Mouse (Mus musculus) granulocyte monocyte progenitor cell, adult 5-6 weeks (primary cell): ENCODE results near the gene Banp. TPM values are rescaled to one million over a fixed set of nuclear protein-coding genes. Genes with fewer than 3 reads are reported as not detected.
A peak's percentile ranks its signal among the peaks of the same experiment; 100 is the strongest.

Experiments used
- ATAC-seq: replicated peaks from 2 replicates; pipeline ENCODE4 v1.8.0; 2016; ENCODE audit warnings: mild to moderate bottlenecking, moderate TSS enrichment, inconsistent platforms; ENCODE audit not compliant: poor library complexity, severe bottlenecking
- total RNA-seq, 2 experiments: library from RNA; stranded (forward) in 1 of 2; stranded (reverse) in 1 of 2; fragments of 200-712, 200-1000 nt in 1 of 2; fragments of >200 nt in 1 of 2; fragmentation: Nextera tagmentation in 1 of 2; gene quantifications; 2 replicates each; pipeline ENCODE4 v1.2.3; 2014 to 2017

Gene Banp
- total RNA-seq, 2 experiments from 2014 or later: 16.4 to 31.1 TPM

GRCm38 (mm10) chr8:121948321-121949145 lies 1.0 kb upstream of the Banp start:
- no peak for ATAC-seq

GRCm38 (mm10) chr8:121949941-121950748 lies 595 bp downstream of the Banp start:
- ATAC-seq: peak; percentile 69

DNA sequence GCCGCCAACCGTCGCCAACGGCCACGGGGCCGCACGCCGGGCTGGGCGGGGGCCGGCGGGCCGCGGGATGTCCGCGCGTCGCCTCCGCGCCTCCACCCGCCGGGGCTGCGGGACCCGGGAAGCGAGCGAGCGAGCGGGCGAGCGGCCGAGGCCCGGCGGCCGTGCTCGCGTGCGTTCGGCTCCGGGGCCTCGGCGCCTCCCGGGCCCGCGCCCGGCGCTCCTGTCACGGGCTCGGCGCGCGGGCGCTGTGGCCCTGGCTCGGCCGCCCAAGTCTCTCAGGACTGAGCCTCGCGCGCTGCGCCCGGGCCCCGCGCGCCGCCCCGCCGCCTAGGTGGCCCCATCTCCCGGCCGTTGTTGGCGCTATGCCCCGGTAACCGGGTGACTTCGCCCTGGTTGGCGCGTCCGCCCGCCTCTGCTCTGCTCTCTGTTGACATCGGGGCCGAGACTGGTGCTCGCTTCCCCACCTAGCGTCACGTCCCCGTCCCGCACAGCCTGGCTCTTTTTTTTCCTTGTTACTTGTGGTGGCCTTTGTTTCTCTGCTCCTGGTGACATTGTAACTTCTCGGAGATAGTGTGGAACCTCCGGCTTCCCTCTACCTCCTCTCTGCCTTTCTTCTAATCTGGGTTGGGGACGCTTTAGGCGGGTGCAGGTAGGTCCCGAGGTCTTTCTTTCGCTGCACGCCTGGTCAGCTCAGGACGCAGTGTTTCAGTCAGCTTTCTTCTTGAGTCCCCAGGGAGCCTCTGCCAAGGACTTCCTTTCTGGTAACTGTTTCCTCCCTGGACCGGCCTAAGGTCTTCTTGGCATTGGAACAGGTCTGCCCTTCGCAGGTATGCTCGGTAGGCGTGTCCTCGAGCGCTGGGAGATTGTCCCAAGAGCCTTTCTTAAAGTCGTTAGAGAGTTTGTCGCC lies 1.5 kb downstream of the Banp start:
- ATAC-seq: no peak

DNA sequence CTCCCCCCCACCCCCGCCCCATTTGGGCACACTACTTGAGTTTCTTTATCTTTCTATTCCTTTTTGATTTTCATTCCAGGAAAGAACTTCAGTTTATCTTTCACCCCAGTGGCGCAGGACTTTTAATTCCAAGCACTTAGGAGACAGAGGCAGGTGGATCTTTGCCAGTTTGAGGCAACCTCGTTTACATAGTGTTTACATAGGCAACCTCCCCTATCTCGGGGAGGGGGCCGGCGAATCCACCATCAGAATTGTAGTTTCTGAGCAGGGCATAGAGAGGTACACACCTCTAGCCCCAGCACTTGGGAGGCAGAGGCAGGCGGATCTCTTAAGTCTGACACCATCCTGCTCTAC lies 2.1 kb downstream of the Banp start:
- no peak for ATAC-seq

DNA sequence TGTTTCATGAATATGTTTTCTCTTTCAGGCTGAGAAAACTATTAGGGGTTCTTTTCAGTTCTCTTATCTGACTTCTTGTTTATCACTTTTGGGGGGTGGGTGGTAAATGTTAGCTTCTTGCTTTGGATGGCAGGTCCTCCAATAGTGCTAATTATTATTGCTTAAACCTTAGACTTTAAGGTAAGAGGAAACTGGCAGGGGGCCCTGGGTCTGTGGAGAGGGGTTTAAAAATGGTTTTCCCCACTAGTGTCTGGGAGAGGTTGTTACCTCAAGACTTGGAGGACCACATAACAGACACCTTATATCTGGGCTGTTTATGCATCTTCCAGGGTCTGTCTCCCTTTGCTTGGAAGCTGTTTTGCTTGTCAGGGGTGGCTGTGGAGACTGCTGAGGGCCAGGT lies 2.6 kb downstream of the Banp start:
- ATAC-seq: no peak

DNA sequence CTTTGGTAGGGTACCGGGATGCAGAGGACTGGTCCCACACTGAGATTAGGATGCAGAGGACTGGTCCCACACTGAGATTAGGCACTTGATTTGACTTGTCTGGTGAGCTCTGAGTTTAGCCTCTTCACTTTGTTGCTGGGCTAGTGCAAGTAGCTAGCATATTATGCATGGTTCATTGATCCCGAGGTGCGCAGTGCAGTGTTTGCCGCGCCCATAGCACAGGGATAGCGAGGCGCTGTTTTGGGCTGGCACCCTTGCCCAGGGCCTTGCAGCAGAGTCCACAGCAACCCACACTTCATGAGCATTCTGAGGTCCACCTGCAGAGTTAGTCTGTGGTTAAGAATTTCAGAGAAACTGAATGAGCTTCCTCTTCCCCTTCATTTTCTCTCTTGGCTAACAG lies 3.2 kb downstream of the Banp start:
- 0 out of 2 replicates have a peak, but pooled peaks have one; percentile 3 for ATAC-seq

GRCm38 (mm10) chr8:121953821-121954545 lies 4.4 kb downstream of the Banp start:
- ATAC-seq: no peak

GRCm38 (mm10) chr8:121954981-121955555 lies 5.5 kb downstream of the Banp start:
- no peak for ATAC-seq

DNA sequence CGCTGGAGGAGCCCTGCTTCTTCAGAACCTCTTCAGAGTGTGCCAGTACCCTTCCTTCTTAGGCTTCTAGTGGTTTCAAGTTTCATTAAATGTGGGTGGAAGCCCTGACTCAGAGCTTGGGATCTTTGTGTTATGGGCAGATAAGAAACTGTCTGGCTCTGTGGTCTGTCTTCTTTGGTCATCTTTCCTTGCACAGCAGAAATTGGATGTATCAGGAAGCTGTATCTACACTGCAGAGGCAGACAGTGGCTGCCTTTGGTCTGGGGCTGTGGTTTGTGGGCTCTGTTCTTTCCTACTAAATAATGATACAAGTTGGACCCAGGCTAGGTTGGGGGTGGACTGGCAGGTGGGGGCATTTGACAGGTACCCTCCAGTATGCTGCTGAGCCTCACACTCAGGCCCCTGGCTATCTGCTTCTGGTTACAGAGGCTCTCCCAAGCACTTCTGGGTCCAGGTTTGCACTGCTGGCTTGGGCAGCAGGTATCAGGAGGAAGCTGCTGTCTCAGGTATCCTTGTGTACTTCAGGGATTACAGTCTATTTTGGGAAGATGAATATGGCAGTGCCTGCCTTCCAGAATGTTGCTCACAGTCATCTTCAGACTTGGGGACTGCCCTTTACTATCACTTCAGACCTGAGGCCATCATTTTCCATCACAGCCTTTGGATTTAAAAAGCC lies 6.4 kb downstream of the Banp start:
- peak; percentile 28; the same call in 1 of the 2 replicates for ATAC-seq

DNA sequence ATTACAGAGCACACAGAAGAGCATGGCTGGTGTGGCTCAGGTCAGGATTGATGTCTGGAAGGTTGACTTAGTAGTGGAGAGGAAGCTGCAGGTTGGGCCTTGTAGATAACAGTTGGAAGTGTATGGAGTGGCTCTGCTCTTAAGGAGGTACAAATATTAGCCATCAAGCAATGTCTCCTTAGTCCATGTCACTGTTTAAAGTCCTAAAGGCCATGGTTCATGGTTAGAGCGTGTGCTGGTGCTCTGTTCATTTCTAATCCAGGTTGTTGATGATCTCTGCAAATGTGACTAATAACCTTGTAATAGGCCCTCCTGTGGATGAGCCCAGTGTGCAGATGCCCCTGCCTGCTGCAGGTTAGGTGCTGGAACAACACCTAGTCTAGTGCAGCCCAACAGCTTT lies 8.8 kb downstream of the Banp start:
- ATAC-seq: no peak

- no peak for ATAC-seq
These were observed 13.3 kb downstream of the Banp start for GRCm38 (mm10) chr8:121962892-121963291.

GRCm38 (mm10) chr8:121964716-121965512 lies 15.4 kb downstream of the Banp start:
- no peak for ATAC-seq

DNA sequence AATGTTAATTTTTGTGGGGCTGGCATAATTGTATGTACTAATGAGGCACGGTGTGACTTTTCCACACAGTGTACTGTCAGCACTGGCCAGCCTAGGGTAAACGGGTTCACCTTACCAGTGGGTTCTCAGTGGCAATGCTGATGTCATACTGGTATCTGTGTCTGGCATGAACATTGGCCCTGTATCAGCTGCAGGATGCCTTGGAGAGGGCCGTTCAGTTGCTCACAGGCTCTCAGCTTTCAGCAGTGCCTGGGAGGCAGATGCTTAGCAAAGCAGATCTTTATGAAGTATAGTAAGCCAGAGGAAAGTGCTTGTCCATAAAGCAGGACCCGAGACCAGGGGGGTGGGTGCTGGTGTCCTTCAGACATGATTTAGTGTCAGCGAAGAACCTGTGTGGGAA lies 16.6 kb downstream of the Banp start:
- no peak for ATAC-seq

DNA sequence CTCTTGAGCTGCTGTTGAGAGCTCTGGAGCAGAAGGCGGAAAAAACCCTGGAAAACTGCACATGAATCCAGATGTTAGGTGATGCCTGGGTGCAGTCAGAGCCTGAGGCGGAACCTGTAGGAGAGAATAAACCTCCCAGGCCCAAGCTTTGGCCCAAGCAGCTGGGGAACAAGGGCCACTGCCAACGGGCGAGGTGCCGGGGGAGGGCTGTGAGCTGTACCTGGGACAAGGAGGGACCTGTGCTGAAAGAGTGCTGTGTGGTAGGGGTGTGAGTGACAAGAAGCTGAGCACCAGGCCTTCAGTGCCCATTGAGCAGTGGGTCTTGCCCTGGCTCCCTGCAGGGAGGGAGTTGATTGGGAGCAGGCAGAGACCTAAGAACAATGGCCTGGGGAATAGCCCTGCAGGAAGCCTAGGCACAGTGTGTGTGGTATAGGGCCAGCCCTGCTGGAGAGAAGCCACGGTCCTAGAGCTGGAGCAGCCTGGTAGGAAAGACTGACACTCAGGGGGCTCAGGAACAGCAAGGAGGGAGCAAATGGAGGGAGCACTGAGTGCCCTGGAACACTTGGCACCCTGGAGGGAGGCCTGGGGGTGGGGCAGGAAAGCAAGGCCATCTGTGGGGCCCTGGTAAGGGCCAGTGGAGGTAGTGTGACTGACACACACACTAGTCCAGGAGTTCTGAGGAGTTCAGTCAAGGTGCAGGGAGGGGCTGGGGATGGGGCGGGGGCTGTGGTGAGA lies 17.3 kb downstream of the Banp start:
- ATAC-seq: no peak

- no peak for ATAC-seq
These were observed 18.4 kb downstream of the Banp start for GRCm38 (mm10) chr8:121967977-121968376.

DNA sequence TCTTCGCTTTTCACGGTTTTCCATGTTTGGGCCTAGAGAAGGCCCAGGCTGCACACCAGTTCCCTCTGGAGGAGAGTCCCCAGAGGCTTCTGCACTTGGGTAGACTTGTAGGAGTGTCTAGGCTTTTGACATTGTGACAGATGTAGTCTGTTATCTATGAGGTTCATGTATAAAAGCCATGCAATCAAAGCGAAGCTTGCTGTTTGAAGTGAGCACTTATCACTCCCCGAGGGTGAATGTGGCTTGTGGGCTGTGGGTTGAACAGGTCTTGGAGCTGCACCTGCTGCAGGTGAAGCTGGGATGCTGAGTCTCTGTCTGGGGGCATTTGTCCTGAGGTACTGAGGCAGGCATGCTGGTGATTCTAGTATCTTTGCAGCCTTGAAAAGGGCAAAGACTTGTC lies 19.0 kb downstream of the Banp start:
- no peak for ATAC-seq

DNA sequence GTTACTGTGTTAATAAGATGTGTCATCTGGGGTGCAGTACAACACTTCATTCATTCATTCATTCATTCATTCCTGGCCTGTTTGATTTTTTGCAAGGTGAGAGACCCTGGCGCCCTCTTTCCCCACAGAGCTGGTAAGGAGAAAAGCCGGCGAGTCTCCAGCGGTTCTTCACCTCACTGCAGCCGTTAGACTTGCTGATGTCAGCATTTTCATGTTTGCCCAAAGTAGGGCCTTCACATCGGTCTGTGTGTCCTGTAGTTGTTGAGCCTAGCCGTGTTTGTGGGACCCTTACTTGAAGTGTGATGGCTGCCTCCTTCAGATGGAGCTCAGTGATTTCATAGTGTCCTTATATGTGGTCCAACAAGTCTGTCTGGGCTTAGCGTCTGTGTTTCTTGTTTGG lies 20.7 kb downstream of the Banp start:
- ATAC-seq: no peak
